Mouse (Mus musculus) CD4-positive helper T cell, adult 2 months (primary cell): ENCODE measurements around the gene Gm21560.
"Not testable (repeated sequence)": the region's sequence is repeated elsewhere in the genome, so short reads cannot be mapped to it uniquely, and the experiment has no call there.

ENCODE experiments used
- DNase-seq: peaks from one replicate; pipeline ENCODE4 v3.0.0-alpha.2; 2012; ENCODE audit warnings: low read depth, missing footprints, low spot score

The Gm21560 gene

DNA sequence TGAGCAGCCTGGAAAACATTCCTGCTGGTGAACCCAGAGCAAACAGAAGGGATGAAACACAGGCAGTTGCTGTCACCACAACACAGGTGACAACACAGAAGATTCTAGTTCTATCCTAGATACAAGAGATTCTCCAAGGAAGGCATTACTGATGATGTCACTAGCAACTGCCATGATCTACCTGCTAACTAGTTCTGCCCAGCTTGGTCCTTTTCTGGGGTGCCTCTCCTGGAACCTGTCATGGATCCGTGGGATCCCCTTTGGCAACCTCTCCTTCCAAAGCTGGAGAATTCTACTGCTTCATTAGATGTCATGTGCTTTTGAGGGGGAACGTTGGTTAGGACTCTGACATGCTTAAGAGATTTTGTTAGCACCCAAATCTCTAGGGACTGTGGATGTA lies at the start of gene Gm21560:
TSS of gene Gm21560 (minus strand) at position 101 of the 400 bp plus-strand sequence.
- not testable (repeated sequence) for DNase-seq

DNA sequence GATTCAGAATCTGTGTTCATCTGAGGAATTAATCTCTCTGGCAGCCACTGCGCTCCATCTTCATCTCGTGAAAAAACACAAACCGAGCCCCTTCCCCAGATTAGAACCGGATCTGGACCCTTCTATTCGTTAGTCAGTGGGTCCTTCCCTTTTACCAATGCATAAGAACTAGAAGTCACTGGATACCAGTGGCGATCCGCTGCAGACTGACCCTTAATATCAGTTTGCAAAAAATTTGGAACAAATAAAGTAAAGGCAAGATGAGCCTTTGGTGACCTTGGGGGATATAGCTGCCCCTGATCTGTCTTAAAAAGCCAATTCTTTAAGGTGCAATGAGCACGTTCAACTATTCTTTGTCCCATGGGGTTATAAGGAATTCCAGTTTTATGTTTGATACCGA lies 55.6 kb downstream of the Gm21560 start:
- DNase-seq, result not testable (repeated sequence)

DNA sequence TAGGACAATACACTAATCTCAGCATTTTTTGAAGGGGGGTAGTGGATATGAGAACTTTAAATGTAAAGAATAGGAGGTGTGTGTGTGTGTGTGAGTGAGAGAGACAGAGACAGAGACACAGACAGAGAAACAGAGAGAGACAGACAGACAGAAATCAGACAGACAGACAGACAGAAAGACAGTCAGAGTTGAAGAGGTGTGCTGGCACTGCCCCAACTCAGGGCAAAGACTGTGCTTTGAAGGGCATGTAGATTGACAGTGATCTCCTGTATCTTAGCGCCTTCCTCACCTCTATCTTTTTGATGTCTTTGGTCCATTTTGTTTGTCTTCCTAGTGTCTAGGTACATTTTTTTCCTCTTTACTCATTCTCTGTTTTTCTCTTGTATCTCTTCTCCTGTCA lies 58.0 kb downstream of the Gm21560 start:
- DNase-seq, result not testable (repeated sequence)
